Mouse (Mus musculus): ENCODE measurements at regions not wholly inside any gene's neighbourhood (a gene's known extent, or its start where the extent isn't known, plus 50 kb on each side); places are given as distances from the start of the nearest gene placed in this dataset.
A peak's percentile ranks its signal among the peaks of the same experiment; 100 is the strongest.

GRCm38 (mm10) chr7:144996847-144997246 is 57.1 kb upstream of the Ccnd1 start:
- H3K4me2 ChIP-seq (ENCODE audit: low read depth) = no peak overlapping the region
- no peaks in the 10 kb centered on the region for H3K36me3 ChIP-seq (ENCODE audit: control insufficient read depth, insufficient read depth)
- H3K79me2 ChIP-seq (ENCODE audit: control insufficient read depth, insufficient read depth) = no peaks in the 10 kb centered on the region
- no peak overlapping the region for H3K4me3 ChIP-seq
- no peaks in the 10 kb centered on the region for H3K27me3 ChIP-seq (ENCODE audit: control insufficient read depth, insufficient read depth, insufficient read length)
- H3ac ChIP-seq (ENCODE audit: control insufficient read depth, insufficient read length) = no peak overlapping the region
- TF ChIP-seq REST (IDR thresholded peaks at IDR 0.05; ENCODE audit: insufficient read depth, insufficient read length) (no peak), MYOD1 (IDR thresholded peaks at IDR 0.05; ENCODE audit: control insufficient read depth in 1 of 3, insufficient read length in 2 of 3, low read depth in 2 of 3) (no peak), TCF12 (IDR thresholded peaks at IDR 0.05; ENCODE audit: insufficient read depth, poor library complexity, severe bottlenecking) (no peak), TCF3 (IDR thresholded peaks at IDR 0.05; ENCODE audit: insufficient read length, low read depth) (no peak), MYOG (IDR thresholded peaks at IDR 0.05; ENCODE audit: control insufficient read depth in 1 of 3, insufficient read depth in 1 of 3, insufficient read length in 2 of 3, low read depth in 2 of 3) (no peak)

- Histone ChIP-seq H3K79me2 (ENCODE audit: control insufficient read depth, insufficient read depth) (no peaks in the 10 kb centered on the region), H3K36me3 (ENCODE audit: control insufficient read depth, insufficient read depth) (no peaks in the 10 kb centered on the region), H3ac (ENCODE audit: control insufficient read depth, insufficient read length) (no peak overlapping the region), H3K27me3 (ENCODE audit: control insufficient read depth, insufficient read depth, insufficient read length) (no peaks in the 10 kb centered on the region), H3K4me3 (no peak overlapping the region), H3K4me2 (ENCODE audit: low read depth) (no peak overlapping the region)
- no peak for TF ChIP-seq MYOD1 (IDR thresholded peaks at IDR 0.05; ENCODE audit: control insufficient read depth in 1 of 3, insufficient read length in 2 of 3, low read depth in 2 of 3)
- no peak for TF ChIP-seq SRF (IDR thresholded peaks at IDR 0.05; ENCODE audit: control insufficient read depth, insufficient read length, low read depth)
- no peak for TF ChIP-seq E2F4 (IDR thresholded peaks at IDR 0.05; ENCODE audit: insufficient read depth)
- TF ChIP-seq POLR2A (IDR thresholded peaks at IDR 0.05; ENCODE audit: insufficient read length, low read depth) = no peak
- TF ChIP-seq MAX (IDR thresholded peaks at IDR 0.05; ENCODE audit: low read depth) = no peak
- TF ChIP-seq CEBPB (IDR thresholded peaks at IDR 0.05; ENCODE audit: insufficient read depth, poor library complexity, severe bottlenecking) = peak; percentile 53; the same call in 1 of the 2 replicates
- TF ChIP-seq MYOG (IDR thresholded peaks at IDR 0.05; ENCODE audit: control insufficient read depth in 1 of 3, insufficient read depth in 1 of 3, insufficient read length in 2 of 3, low read depth in 2 of 3) = no peak
These were observed 54.5 kb upstream of the Ccnd1 start for GRCm38 (mm10) chr7:144994229-144994628.

- no peaks in the 10 kb centered on the region for H3K36me3 ChIP-seq (ENCODE audit: control insufficient read depth, insufficient read depth)
- TF ChIP-seq POLR2A (IDR thresholded peaks at IDR 0.05; ENCODE audit: insufficient read length, low read depth) (no peak), E2F4 (IDR thresholded peaks at IDR 0.05; ENCODE audit: insufficient read depth) (no peak), MYOG (IDR thresholded peaks at IDR 0.05; ENCODE audit: control insufficient read depth in 1 of 3, insufficient read depth in 1 of 3, insufficient read length in 2 of 3, low read depth in 2 of 3) (no peak), SRF (IDR thresholded peaks at IDR 0.05; ENCODE audit: control insufficient read depth, insufficient read length, low read depth) (no peak), POLR2AphosphoS2 (IDR thresholded peaks at IDR 0.05; ENCODE audit: insufficient read length, low read depth) (no peak), TCF12 (IDR thresholded peaks at IDR 0.05; ENCODE audit: insufficient read depth, poor library complexity, severe bottlenecking) (no peak), REST (IDR thresholded peaks at IDR 0.05; ENCODE audit: insufficient read depth, insufficient read length) (no peak), MYOD1 (IDR thresholded peaks at IDR 0.05; ENCODE audit: control insufficient read depth in 1 of 3, insufficient read length in 2 of 3, low read depth in 2 of 3) (no peak)
- H3K4me2 ChIP-seq (ENCODE audit: low read depth) = no peak overlapping the region
- no peaks in the 10 kb centered on the region for H3K79me2 ChIP-seq (ENCODE audit: control insufficient read depth, insufficient read depth)
- no peak overlapping the region for H3K4me3 ChIP-seq
- no peak overlapping the region for H3ac ChIP-seq (ENCODE audit: control insufficient read depth, insufficient read length)
- H3K27me3 ChIP-seq (ENCODE audit: control insufficient read depth, insufficient read depth, insufficient read length) = no peaks in the 10 kb centered on the region
These were observed 53.8 kb upstream of the Ccnd1 start for GRCm38 (mm10) chr7:144993566-144993965.

GRCm38 (mm10) chr7:144991760-144992159 is 52.0 kb upstream of the Ccnd1 start:
- H3K79me2 ChIP-seq (ENCODE audit: control insufficient read depth, insufficient read depth) = no peaks in the 10 kb centered on the region
- H3K27me3 ChIP-seq (ENCODE audit: control insufficient read depth, insufficient read depth, insufficient read length) = no peaks in the 10 kb centered on the region
- no peaks in the 10 kb centered on the region for H3K36me3 ChIP-seq (ENCODE audit: control insufficient read depth, insufficient read depth)
- H3K4me3 ChIP-seq = no peak overlapping the region
- no peak overlapping the region for H3ac ChIP-seq (ENCODE audit: control insufficient read depth, insufficient read length)
- no peak overlapping the region for H3K4me2 ChIP-seq (ENCODE audit: low read depth)
- TF ChIP-seq MYOD1 (IDR thresholded peaks at IDR 0.05; ENCODE audit: control insufficient read depth in 1 of 3, insufficient read length in 2 of 3, low read depth in 2 of 3) = no peak
- TF ChIP-seq TCF3 (IDR thresholded peaks at IDR 0.05; ENCODE audit: insufficient read length, low read depth) = no peak
- no peak for TF ChIP-seq MAX (IDR thresholded peaks at IDR 0.05; ENCODE audit: low read depth)
- no peak for TF ChIP-seq POLR2AphosphoS2 (IDR thresholded peaks at IDR 0.05; ENCODE audit: insufficient read length, low read depth)

All from myocyte (in vitro differentiated cells).